Mouse (Mus musculus) erythroblast, adult 5-6 weeks (primary cell): ENCODE measurements around the gene Cited2. TPM values are rescaled to one million over a fixed set of nuclear protein-coding genes. Genes with fewer than 3 reads are reported as not detected.

Source experiments
- ATAC-seq: replicated peaks from 2 replicates; pipeline ENCODE4 v1.8.0; 2016; ENCODE audit warnings: moderate number of reproducible peaks, mild to moderate bottlenecking, moderate TSS enrichment, inconsistent platforms; ENCODE audit not compliant: poor library complexity, low FRiP score, severe bottlenecking
- total RNA-seq, 2 experiments: library from RNA; stranded (forward) in 1 of 2; stranded (reverse) in 1 of 2; fragments of 150-400 nt in 1 of 2; fragments of 200-764, 138-1000 nt in 1 of 2; gene quantifications; 2 replicates each; pipeline versions ENCODE4 v1.2.3 to v1.2.4; 2015 to 2017; ENCODE audit warnings: low replicate concordance in 2 of 2

The Cited2 gene
- total RNA-seq (2015; ENCODE audit: low replicate concordance): 55.1 and 55.2 TPM in 2 replicates
- total RNA-seq (2017; ENCODE audit: low replicate concordance): 14.9 and 27.0 TPM in 2 replicates

DNA sequence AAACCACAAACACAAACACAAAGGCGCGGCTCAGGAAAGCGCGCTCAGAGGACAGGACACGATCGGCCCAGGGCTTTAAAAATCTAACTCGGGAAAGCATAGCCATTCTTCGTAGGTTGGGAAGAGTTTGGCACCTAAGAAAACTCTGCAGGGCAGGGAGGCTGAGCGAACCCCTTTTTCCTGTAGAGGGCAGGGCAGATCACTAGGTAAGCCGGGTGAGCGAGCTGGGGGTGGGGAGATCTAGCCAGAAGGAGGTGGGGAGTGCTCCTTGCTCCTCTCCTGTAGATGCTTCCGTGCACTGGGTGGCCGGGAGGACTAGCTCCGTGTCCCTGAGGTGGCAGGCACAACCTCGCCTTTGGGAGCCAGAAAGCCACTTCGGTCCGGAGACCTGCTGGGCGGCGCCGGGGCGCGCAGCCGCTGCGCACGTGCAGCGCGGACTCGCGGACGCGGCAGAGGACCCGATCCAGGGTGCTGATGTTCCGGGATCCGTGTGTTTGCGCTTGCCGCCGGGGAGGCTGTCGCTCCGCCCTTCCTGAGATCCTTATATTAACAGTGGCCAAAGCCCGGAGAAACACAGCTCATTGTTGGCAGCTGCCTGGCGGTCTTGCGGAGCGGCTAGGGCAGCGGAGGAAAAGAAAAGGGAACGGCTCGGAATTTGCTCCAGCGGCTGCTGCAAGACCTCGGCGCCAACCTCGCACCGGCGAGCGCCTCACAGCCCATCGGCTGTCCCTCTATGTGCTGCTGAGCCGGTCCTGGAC lies at the start of gene Cited2:
Gene Cited2, plus strand, starts transcription at position 566 of the 758 bp plus-strand sequence.
- ATAC-seq: peak; percentile 86

DNA sequence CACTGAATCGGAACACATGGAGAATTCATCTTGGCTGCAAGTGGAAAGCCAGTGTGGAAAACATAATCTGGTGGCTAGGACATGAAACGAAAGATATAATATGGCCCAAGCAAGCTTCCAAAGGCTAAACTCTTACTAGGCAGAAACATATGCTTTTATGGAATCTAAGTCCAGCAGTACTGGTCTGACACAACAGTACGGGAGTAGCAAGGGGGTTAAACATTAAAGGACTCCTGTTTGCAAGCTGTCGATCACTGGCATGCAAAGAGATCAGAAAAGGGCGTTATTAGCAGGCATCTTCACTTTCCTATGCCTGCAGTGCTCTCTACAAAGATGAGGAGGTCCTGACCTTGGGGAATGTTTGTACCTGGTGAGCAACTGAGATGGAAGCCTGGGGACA lies 48.6 kb upstream of the Cited2 start:
- no peak for ATAC-seq

GRCm38 (mm10) chr10:17674869-17675268 lies 48.1 kb upstream of the Cited2 start:
- ATAC-seq: no peak

DNA sequence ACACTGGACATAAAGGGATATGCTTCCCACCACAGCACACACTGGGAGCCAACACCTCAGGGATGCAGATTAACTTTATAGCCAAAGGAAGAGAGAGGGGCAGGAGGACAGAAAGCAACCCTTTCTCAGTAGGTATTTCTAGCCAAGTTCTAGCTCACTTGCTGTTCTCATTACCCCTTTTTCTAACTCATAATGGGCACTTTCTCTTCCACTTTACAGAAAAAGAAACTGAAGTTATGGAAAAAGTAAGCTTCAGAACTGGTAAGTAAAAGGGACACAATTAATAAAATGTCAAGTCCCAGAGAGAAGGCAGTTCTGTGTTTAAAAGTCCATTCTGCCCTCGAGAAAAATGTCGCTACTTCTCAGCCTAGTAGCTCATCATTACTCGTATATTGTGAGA lies 46.6 kb upstream of the Cited2 start:
- no peak for ATAC-seq

- ATAC-seq: no peak
These were observed 45.7 kb upstream of the Cited2 start for GRCm38 (mm10) chr10:17677308-17677707.

GRCm38 (mm10) chr10:17680432-17681382 lies 42.3 kb upstream of the Cited2 start:
- ATAC-seq: no peak

DNA sequence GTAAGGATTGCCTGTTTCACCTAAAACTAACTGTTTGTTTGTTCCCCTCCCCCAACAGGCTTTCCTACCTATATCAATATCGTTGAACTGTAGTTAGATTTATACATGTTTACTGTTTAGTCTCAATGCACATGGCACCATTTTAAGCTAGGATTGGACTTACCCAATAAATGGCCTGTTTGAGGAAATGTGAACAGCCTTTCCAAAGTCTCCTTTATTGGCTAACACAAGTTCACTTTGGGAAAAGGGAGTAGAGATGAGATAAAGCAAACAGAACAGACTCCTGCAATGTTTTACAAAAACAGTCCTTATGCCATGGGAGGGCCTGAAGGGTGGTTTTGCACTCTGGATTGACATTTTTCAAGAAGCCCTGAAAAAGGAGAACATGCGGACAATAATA lies 41.6 kb upstream of the Cited2 start:
- no peak for ATAC-seq

- no peak for ATAC-seq
These were observed 39.1 kb upstream of the Cited2 start for GRCm38 (mm10) chr10:17683852-17684428.

- no peak for ATAC-seq
These were observed 33.2 kb upstream of the Cited2 start for GRCm38 (mm10) chr10:17689806-17690205.

GRCm38 (mm10) chr10:17691709-17692108 lies 31.3 kb upstream of the Cited2 start:
- ATAC-seq: no peak

DNA sequence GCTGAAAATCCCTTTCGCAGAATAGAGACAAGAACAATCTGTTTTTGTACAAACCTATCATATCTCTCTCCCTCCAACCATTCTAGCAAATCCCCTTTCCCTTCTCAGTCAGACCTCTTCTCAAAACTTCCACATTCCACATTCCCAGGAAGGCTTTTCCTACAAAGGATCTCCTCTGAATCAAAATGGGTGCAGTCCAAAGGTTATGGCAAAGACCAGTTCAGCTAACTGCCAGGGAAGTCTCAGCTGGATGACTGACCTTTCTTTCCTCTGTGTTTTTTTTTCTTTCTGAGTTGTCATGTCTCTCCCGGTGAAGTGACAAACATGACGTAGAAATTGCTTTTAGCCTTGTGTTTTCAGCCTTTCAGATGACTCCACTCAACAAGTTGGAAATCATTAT lies 27.2 kb upstream of the Cited2 start:
- no peak for ATAC-seq

DNA sequence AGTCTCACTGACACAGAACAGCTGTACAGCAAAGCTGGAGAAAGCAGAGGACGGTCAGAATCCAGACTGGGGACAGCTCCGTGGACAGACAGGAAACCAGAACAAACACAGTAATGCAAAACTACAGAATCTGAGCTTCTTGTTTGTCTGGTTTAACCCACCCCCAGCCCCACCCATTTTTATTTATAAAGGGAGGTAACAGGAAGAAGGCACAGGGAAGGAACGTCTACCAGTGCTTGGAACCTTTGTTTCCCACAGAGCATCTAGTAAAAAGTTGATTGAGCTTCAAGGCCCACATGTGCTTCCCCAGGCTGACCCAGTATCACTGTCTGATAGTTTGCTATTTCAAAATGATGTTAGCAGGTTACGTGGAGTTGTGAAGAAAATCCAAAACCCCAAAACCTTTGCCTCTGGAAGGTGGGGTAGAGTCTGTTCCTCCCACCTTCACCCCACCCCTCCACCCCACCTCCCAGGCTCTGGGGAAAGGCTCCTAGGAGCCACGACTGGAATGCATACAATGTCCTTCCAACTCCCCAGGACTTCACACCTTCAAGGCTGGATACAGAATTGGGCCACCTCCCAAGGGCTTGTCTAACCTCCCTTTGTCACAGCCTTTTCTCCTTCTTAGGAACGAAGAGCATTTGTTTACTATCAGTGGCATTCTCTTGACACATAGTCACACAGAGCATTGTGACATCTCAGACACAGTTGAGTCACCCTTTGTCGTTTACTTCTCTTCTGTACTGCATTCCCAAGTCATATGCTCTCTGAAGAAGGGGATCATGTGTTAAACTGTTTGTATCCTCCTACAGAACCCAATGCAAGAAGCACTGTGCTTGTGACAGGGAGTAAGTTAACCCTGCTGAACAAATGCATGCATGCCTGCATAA lies 25.4 kb upstream of the Cited2 start:
- no peak for ATAC-seq

- ATAC-seq: no peak
These were observed 17.5 kb upstream of the Cited2 start for GRCm38 (mm10) chr10:17705466-17705973.

- ATAC-seq: no peak
These were observed 12.3 kb upstream of the Cited2 start for GRCm38 (mm10) chr10:17710753-17711152.

- no peak for ATAC-seq
These were observed 3.9 kb upstream of the Cited2 start for GRCm38 (mm10) chr10:17719009-17719570.

DNA sequence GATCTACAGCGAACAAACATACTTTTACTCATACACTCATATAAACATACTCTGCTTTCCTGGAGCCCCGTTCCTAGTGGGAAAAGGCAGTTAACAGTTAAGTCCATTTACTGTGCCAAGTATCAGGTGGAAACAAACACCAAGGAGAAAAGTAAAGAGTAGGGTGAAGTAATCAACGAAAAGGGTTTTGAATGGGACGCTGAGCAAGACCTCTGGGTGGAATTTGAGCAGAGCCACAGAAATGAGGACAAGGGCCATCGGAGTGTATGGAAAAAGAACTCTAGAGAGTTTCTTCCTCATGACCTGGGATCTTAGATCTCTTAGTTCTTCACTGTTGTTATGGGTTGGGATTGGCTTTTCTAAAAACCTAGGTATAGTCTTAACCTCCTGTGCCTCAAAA lies 3.4 kb upstream of the Cited2 start:
- no peak for ATAC-seq

GRCm38 (mm10) chr10:17720891-17721601 lies 2.0 kb upstream of the Cited2 start:
- no peak for ATAC-seq

DNA sequence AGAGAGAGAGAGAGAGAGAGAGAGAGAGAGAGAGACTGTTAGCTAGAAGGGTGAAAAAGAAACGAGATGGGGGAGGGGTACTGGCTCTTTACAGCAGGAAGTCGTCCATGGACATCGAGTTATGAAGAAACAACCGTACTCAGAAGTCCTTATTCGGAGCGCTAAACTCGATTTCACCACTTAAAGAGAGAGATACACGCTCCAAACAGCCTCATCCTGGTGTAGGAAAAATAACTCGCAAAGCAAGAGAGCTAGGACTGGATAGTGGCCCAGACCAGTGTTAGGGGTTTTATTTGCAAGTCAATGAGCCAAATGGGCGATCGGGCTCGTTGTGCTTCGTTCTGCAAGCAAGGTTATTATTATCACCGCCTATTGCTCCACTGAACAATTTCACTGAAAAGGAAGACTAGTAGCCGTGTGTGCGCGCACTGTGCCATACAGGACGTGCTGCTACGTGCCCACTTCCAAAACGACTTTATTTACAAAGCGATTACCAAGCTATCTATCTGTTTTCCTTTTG lies 1.4 kb upstream of the Cited2 start:
- ATAC-seq: no peak
